Mouse (Mus musculus) Patski (cell line): ENCODE results near the gene Slc44a3. TPM values are rescaled to one million over a fixed set of nuclear protein-coding genes. Genes with fewer than 3 reads are reported as not detected.
A peak's percentile ranks its signal among the peaks of the same experiment; 100 is the strongest.

ENCODE experiments used
- ATAC-seq: fragments of 100-300 bp; one replicate; pipeline ENCODE4 v1.8.0; 2021
- CTCF ChIA-PET: fragments of 350-600 bp; sonication (Branson Sonifier 250); formaldehyde crosslinking; loops from one replicate; lab custom pipeline; 2022; ENCODE audit warnings: inconsistent platforms; lab: Charles Lee
- POLR2A ChIA-PET: fragments of 350-600 bp; sonication (Branson Sonifier 250); formaldehyde crosslinking; loops from one replicate; lab custom pipeline; 2022; ENCODE audit warnings: antibody characterized with exemption, inconsistent platforms; lab: Charles Lee
- DNase-seq: peaks from one replicate; pipeline ENCODE4 v3.0.0-alpha.2; 2011; ENCODE audit warnings: low read depth, low spot score
- H3K27me3 ChIP-seq: fragments of 371-371 bp; one replicate; pipeline ENCODE4 v1.5.1; 2021
- CTCF ChIP-seq: fragments of 100-300 bp; IDR thresholded peaks from one replicate; pipeline ENCODE4 v1.5.1; 2021
- in situ Hi-C: fragments of 300-500 bp; cut with MboI; formaldehyde crosslinking; loops from 3 replicates; pipeline ENCODE4 v1.11.1; 2018; ENCODE audit warnings: low pct_unique_long_range_greater_than_20kb, mixed read lengths
- polyA plus RNA-seq: library from polyadenylated mRNA; unstranded; gene quantifications from one replicate; pipeline ENCODE4 v1.2.3, GENCODE M21; 2021

Slc44a3 gene
- polyA plus RNA-seq, 1 experiment from 2014 or later, result 0.24 TPM

DNA sequence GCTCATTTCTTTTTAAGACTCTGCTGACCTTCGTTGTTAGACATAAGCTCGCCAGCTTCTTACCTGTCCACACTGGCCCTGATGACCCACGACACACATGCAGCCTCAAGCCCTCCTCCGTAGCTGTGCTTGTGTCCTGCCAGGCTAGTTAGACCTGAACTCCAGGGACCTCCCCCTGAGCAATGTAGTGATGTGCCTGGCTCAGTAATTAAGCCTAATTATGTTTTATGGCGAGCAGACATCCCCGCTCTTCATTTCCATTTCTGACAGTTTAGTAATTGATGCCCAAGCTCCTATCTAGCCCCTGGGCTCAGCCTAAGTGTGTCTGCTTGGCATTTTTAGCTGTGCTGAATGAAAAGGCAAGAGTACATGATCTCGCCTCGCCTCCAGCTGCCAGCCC lies 83.6 kb downstream of the Slc44a3 start:
- TF ChIP-seq CTCF, result no peak
- ATAC-seq (peak; percentile 23), DNase-seq (no peak)
- H3K27me3 ChIP-seq, result no peaks in the 10 kb centered on the region
- ChIA-PET POLR2A (interaction anchor here (0.6 to 0.8 kb wide), 2 partner anchors 22 to 38 kb away, joined by 3 to 4 read pairs; no protein-coding TSS in a partner anchor), CTCF (interaction anchor here (0.9 to 1.3 kb wide), 6 partner anchors 10 to 139 kb away, joined by 3 to 5 read pairs (median 4); no protein-coding TSS in a partner anchor)
- in situ Hi-C loops, result no loop called here

DNA sequence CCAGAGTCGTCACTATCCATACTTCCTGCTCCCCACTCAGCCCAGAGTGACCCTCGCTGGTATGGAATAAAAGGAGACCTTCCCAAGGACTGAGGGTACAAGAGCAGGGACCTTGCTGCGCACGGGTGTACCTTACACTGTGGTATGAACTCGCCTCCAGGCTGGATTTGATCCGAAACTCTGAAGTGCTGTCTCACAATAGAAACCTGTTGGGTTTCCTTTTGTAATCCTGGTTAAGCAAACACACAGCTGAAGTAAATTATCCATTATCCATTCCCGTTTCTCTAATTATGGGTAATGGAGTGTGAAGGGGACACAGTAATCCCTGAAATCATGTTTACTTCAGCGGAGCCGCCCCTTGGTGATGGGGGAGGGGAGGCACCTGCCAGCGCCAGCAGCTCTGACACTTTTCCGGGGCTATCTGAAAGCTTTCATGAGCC lies 84.2 kb downstream of the Slc44a3 start:
- in situ Hi-C loops, result no loop called here
- ChIA-PET CTCF (interaction anchor here (0.6 to 1.3 kb wide), 7 partner anchors 9 to 139 kb away, joined by 3 to 5 read pairs (median 4); no protein-coding TSS in a partner anchor), POLR2A (interaction anchor here (0.6 kb wide), 1 partner anchor 21 kb away, joined by 3 read pairs; no protein-coding TSS in a partner anchor)
- DNase-seq, result peak; percentile 81
- peak; percentile 41 for ATAC-seq
- TF ChIP-seq CTCF, result no peak
- H3K27me3 ChIP-seq, result no peaks in the 10 kb centered on the region

DNA sequence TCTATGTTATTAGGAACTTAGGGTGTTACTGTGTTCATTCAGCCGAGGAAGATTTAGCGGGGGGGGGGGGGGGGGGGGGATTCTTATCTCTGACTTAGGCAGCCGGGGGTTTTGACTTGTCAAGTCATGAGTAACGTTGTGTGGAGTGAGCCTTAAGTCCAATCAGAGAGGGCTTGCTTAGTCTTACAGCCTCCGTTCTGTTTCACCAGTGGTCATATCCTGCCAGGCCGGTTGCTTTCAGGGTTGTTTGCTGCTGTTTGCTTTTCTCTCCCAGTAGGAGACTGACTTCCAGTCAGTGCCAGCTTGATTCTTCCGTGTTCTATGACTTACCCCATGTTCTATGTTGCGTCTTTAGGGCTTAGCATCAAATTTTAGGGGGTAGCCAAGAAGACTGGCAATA lies 85.8 kb downstream of the Slc44a3 start:
- DNase-seq (no peak), ATAC-seq (no peak)
- in situ Hi-C loops, result no loop called here
- POLR2A ChIA-PET, result interaction anchor here (0.5 to 0.8 kb wide), 3 partner anchors 9 to 288 kb away, joined by 3 read pairs; no protein-coding TSS in a partner anchor
- TF ChIP-seq CTCF, result no peak
- CTCF ChIA-PET, result interaction anchor here (1.2 kb wide), 1 partner anchor 8 kb away, joined by 4 read pairs; no protein-coding TSS in a partner anchor
- no peaks in the 10 kb centered on the region for H3K27me3 ChIP-seq

DNA sequence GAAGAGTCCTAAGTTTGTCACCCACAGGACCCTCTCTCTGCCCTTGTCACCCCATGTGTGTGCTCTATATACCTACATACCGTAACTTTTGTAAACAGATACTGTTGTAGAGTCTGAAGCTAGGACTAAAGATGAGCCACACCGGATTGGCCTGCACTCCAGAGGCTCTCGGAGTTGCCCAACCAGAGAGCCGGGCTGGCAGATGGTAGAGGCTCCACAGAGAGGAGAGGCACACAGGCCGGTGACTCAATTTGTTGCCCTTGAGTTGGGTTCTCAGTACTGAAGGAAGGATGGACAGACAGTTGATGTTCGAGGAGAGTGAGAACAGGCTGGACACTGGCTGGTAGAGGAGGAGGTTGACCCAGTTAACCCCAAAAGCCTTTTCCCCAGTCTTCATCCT lies 87.8 kb downstream of the Slc44a3 start:
- ChIA-PET CTCF (interaction anchor here (0.8 to 1.6 kb wide), 2 partner anchors 11 to 14 kb away, joined by 3 to 5 read pairs; no protein-coding TSS in a partner anchor), POLR2A (interaction anchor here (0.6 kb wide), 1 partner anchor 48 kb away, joined by 3 read pairs; no protein-coding TSS in a partner anchor)
- TF ChIP-seq CTCF, result no peak
- in situ Hi-C loops, result no loop called here
- DNase-seq (no peak), ATAC-seq (no peak)
- no peaks in the 10 kb centered on the region for H3K27me3 ChIP-seq

DNA sequence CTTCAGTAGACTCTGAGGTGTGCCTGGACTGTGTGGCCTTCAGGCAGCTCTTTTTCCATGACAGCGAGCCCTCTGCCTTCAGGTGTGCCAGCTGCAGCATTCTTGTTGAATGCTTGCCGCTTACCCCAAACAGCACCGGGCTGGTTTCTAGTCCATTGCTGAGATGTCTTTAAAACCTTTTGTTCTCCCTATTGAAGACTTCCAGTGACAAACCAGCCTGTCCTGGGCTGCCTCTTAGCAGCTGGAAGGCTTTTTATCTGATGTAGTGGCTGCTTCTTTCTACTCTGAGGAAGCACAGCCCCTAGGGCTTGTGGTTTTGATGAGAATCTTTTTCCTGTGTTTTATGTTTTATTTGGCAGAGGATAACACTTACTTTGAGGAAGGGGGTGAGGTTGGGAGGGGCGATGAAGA lies 88.3 kb downstream of the Slc44a3 start:
- no peak for TF ChIP-seq CTCF
- in situ Hi-C loops, result no loop called here
- no peaks in the 10 kb centered on the region for H3K27me3 ChIP-seq
- DNase-seq, result no peak
- no peak for ATAC-seq
- POLR2A ChIA-PET, result interaction anchor here (0.6 to 1.3 kb wide), 2 partner anchors 32 to 48 kb away, joined by 3 read pairs; no protein-coding TSS in a partner anchor
- CTCF ChIA-PET, result interaction anchor here (1.6 kb wide), 1 partner anchor 10 kb away, joined by 5 read pairs; no protein-coding TSS in a partner anchor

DNA sequence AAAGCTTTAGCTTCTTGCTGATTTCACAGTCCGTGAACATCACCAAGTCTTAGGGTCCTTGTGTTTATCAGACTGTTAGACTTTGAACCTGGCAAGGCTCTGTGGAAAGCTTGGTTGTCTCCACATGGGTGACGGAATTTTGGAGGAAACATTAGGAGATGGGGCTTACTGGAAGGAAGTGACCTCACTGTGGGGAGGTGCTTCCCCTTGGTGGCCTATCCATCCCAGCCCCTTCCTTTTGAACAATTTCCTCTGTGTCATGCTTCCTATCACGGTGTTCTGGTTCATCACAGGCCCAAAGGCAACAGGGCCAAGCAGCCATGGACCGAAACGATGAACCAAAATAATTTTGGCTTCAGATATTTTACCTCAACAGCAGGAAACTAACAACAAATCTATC lies 89.9 kb downstream of the Slc44a3 start:
- in situ Hi-C loops, result no loop called here
- TF ChIP-seq CTCF, result no peak
- CTCF ChIA-PET, result interaction anchor here (1.2 kb wide), 1 partner anchor 9 kb away, joined by 3 read pairs; no protein-coding TSS in a partner anchor
- no peak for DNase-seq
- no peak for ATAC-seq
- POLR2A ChIA-PET, result interaction anchor here (0.6 kb wide), 1 partner anchor 58 kb away, joined by 3 read pairs; no protein-coding TSS in a partner anchor
- no peaks in the 10 kb centered on the region for H3K27me3 ChIP-seq

DNA sequence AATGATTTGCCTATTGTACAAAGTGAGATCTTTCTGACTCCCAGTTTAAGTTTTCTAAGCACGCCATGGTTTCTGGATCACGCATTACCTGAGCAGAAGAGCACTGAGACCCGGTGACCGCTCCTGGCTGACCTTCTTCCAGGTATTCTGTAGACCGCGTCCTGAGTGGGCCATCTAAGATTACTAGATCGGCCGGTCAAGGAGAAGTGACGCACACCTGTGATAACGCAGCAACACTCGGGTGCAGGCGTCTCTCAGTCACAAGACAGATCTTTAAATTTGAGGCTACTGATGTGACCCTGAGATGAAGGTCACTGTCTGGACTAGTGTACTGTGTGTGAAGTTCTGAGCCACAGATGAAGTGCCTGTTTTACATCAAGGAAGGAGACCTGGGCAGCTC lies 90.7 kb downstream of the Slc44a3 start:
- CTCF ChIA-PET, result interaction anchor here (1.2 kb wide), 1 partner anchor 8 kb away, joined by 3 read pairs; no protein-coding TSS in a partner anchor
- POLR2A ChIA-PET, result no interaction called here
- ATAC-seq, result no peak
- H3K27me3 ChIP-seq, result no peaks in the 10 kb centered on the region
- no peak for TF ChIP-seq CTCF
- in situ Hi-C loops, result no loop called here
- no peak for DNase-seq

DNA sequence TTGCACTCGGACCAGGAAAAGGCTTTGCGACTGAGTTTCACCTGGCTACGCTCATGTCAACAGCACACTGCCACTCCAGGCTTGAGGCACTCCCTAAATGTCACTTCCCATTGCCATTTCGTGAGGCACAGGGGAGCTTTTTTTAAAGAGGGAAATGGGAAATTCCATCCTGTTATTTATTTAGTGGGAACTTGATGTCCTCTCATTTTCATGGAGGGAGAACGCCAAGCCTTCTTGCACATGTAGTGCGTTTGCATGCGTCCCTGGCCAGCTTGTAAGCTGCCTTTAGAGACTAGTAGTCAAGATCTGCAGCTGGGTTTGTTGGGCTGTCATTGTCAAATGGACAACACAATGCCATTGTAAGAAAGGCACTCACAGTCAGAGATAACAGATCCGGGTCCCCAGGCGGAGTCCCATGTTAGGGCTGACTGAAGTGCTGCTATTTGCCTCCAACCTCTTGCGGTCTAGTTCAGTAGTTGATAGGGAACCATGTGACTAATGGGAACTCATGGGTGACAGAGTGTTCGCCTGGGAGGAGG lies 92.5 kb downstream of the Slc44a3 start:
- ChIA-PET CTCF (interaction anchor here (1.3 to 2.2 kb wide), 2 partner anchors 9 to 19 kb away, joined by 4 to 5 read pairs; no protein-coding TSS in a partner anchor), POLR2A (interaction anchor here (0.6 kb wide), 1 partner anchor 1552 kb away, joined by 3 read pairs; no protein-coding TSS in a partner anchor)
- DNase-seq, result no peak
- ATAC-seq, result no peak
- H3K27me3 ChIP-seq, result no peaks in the 10 kb centered on the region
- TF ChIP-seq CTCF, result no peak
- in situ Hi-C loops, result no loop called here

DNA sequence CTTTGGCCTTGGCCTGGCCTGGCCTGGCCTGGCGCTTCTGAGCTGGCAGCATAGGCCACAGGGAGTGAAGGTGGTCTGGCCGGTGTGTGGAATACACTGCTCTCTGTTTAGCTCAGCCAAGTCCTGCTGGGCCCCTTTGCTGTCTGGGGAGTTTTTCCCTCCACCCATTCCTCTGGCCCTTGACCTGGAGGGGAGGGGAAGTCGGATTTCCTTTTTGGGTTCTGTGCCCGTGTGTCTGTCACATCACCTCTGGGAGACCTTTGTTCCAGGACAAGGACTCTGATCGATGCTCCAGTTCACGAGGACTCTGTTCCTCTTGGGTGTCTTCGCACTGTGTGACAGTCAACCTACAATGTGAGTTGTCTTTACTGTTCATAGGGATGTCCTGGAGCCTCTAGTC lies 94.2 kb downstream of the Slc44a3 start:
- DNase-seq (no peak), ATAC-seq (no peak)
- in situ Hi-C loops, result no loop called here
- ChIA-PET CTCF (interaction anchor here (1.0 to 2.2 kb wide), 4 partner anchors 9 to 52 kb away, joined by 3 to 5 read pairs (median 4); no protein-coding TSS in a partner anchor), POLR2A (no interaction called here)
- TF ChIP-seq CTCF, result no peak
- H3K27me3 ChIP-seq, result no peaks in the 10 kb centered on the region

DNA sequence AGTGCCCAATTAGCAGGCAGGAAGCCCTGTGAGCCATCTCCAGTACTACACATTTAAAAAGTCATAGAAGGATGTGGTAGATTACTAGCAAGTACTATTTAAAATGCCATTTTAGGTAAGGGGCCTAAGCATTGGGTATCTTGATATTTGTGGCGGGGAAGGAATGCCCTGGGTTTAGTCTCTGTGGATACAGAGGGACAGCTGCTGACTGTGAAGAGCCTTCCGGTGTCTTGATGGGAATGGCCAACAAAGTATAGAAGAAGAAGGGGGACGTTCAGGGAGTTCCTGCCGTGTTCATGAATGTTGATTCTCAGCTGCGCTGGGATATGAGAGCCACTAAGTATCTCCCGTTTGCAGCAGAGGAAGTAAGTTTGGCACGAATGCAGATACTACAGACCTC lies 95.1 kb downstream of the Slc44a3 start:
- ChIA-PET CTCF (interaction anchor here (1.0 to 1.3 kb wide), 2 partner anchors 9 to 72 kb away, joined by 3 read pairs; no protein-coding TSS in a partner anchor), POLR2A (no interaction called here)
- ATAC-seq (no peak), DNase-seq (no peak)
- no peaks in the 10 kb centered on the region for H3K27me3 ChIP-seq
- in situ Hi-C loops, result no loop called here
- TF ChIP-seq CTCF, result no peak
